Comparison of ENCODE assay signal across 17 mouse cellular contexts in the genomic region with DNA sequence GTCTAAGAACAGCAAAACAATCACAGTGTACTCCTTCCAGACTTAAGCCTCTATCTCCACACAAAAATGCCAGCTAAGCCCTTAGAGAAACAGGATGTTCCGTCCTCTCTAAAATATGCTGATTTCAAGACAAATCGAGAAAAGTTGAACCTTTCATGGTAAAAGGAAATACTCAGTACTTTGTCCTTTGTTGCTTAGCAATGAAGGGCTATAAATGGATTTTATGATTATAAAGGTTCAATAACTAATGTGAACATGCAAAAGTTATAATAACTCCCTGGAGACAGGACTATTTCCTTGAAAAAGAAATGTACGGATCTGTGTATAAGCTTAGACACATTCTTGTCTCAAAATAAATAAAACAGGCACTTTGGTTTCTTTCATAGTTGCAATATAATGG. TPM values are rescaled to one million over a fixed set of nuclear protein-coding genes. Genes with fewer than 3 reads are reported as not detected.
"Had no signal": no experiment of that assay in that cellular context is flagged by ENCODE, and none has a peak within 500 bp of the region (broad histone marks: within the 10 kb centered on the region; RNA-seq: fewer than 3 reads in every experiment).

No protein-coding gene starts in this region.

- H3K9ac ChIP-seq: liver, embryonic 15.5 days; lung, embryonic 14.5 days; midbrain, embryonic 13.5 days; midbrain, embryonic 15.5 days; neural tube, embryonic 12.5 days had no signal

- H3K27ac ChIP-seq: liver, embryonic 15.5 days; macrophage; midbrain, embryonic 13.5 days; midbrain, embryonic 15.5 days; neural tube, embryonic 12.5 days had no signal

- ATAC-seq: midbrain, embryonic 13.5 days; midbrain, embryonic 15.5 days had no signal

- H3K9me3 ChIP-seq: liver, embryonic 15.5 days; midbrain, embryonic 13.5 days; midbrain, embryonic 15.5 days; neural tube, embryonic 12.5 days had no signal

- H3K36me3 ChIP-seq: liver, embryonic 15.5 days; midbrain, embryonic 13.5 days; midbrain, embryonic 15.5 days; neural tube, embryonic 12.5 days had no signal

- H3K4me1 ChIP-seq: liver, embryonic 15.5 days; megakaryocyte, embryonic 14.5 days; midbrain, embryonic 13.5 days; midbrain, embryonic 15.5 days; neural tube, embryonic 12.5 days had no signal

- DNase-seq: lung, adult 18-20 months; lung, embryonic 14.5 days; lung, postnatal 10 days; lung, postnatal 36 days; right cerebral cortex, postnatal 14 days; spleen, adult 18-20 months; thymus, adult 18-20 months; thymus, postnatal 14 days; thymus, postnatal 36 days had no signal

- H3K27me3 ChIP-seq: liver, embryonic 15.5 days; megakaryocyte, embryonic 14.5 days; midbrain, embryonic 13.5 days; midbrain, embryonic 15.5 days; neural tube, embryonic 12.5 days had no signal

- H3K4me2 ChIP-seq: liver, embryonic 15.5 days; lung, embryonic 14.5 days; midbrain, embryonic 13.5 days; midbrain, embryonic 15.5 days; neural tube, embryonic 12.5 days had no signal

- H3K4me3 ChIP-seq: liver, embryonic 15.5 days; megakaryocyte, embryonic 14.5 days; midbrain, embryonic 13.5 days; midbrain, embryonic 15.5 days; neural tube, embryonic 12.5 days had no signal

RNA-seq across cellular contexts. Expression of gene Myrfl, which starts 12.2 kb away (rescaled TPM):
- total RNA-seq: megakaryocyte progenitor cell, adult 5-6 weeks; monocyte, adult 5-6 weeks had no signal
- polyA plus RNA-seq: liver, embryonic 15.5 days; lung, embryonic 14.5 days; macrophage had no signal
